Mouse (Mus musculus): ENCODE data around the gene BC049730. TPM values are rescaled to one million over a fixed set of nuclear protein-coding genes. Genes with fewer than 3 reads are reported as not detected.

BC049730 gene
- total RNA-seq, 2 experiments from 2014 or later, result not detected

DNA sequence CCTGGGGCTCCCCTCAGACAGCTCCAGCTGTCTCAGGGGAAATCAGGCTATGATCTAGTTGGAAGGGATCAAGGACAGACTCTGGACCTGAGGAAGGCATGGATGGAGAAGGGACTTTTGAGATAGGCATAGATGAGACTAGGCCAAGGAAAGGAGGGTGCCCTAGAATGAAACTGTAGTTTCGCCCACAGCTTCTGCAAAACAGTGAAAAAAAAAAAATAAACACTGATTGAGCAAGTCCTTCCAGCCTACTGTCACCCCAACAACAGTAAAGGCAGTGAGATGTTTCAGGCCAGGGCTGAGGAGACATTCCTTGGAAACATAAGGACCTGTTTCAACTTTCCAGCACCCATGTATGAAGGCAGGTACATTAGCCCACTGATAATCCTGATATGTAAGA lies 49.5 kb downstream of the BC049730 start:
- DNase-seq (ENCODE audit: extremely low spot score in 1 of 2, low spot score in 2 of 2), result no peak
- intact Hi-C loops (cut with DNase I), result no loop called here

DNA sequence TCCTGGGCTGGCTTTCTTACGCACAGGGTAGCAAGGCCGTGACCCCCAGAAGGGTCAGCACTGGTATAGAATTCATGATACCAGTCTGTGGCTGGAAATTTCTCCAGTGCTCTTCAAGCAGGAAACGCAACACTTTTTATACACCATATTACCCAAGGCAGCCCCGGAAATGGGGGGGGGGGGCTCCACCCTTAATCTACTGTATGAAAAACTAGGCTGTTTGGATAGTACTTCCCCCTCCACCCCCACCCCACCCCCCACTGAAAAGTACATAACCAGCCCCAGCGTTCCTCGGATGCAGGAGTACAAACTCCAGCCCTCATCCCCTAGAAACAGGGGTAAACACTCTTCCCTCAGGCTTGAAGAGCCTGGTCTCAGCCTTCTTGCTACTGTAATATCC lies 51.2 kb downstream of the BC049730 start, which contains the start of gene Cd177:
Gene Cd177, minus strand, starts transcription at position 101 of the 400 bp plus-strand sequence.
- intact Hi-C loops (cut with DNase I), result no loop called here
- DNase-seq (ENCODE audit: extremely low spot score in 1 of 2, low spot score in 2 of 2), result no peak

DNA sequence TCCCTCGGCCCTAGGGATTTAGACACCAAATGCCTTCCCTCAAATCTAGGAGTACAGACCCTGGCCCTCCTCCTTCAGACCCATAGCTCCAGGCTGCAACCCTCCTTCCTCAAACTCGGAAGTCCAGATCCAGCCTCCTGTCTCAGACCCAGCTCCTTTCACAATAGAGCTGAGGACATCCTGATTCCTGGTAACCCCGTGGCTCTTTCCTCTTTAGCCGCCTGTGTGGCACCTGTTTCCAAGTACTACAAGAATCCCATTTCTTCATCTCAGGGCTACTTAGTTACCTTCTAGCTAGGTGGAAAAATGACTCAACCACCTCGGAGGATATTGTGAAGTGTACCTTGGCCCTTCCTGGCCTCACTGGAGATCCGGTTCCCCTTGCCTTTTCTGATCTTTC lies 52.1 kb downstream of the BC049730 start:
- intact Hi-C loops (cut with DNase I), result no loop called here
- DNase-seq (ENCODE audit: extremely low spot score in 1 of 2, low spot score in 2 of 2), result no peak

DNA sequence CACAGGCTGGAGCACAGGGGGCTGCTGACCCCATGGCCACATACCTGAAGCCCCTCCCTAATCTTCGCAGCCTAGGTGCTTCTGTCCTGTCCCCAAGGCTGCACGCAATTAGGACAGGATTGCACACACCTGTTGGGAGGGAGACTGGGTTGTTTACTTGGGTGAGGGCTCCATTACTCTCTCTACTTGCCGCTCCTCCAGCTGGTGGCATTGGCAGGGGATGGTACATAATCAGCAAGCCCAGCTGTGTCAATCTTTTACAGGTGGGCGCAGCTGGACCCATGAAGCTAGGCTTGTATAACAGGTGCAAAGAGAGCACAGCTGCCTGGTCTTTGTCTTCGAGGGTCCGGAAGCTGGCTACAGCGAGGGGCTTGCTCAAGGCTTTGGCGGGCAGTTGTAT lies 53.5 kb downstream of the BC049730 start:
- intact Hi-C loops (cut with DNase I), result no loop called here
- DNase-seq (ENCODE audit: extremely low spot score in 1 of 2, low spot score in 2 of 2), result no peak

Other genes with a start within 250 kb of the BC049730 start
- 1 to 10 TPM in 1 of 2 experiments, under 1 TPM in 1; 0.85 to 1.4 TPM for gene Plaur, start 246.8 kb upstream of the BC049730 start, total RNA-seq (2021)
- 100 to 1,000 TPM; 305 to 320 TPM for gene Cadm4, start 227.2 kb upstream of the BC049730 start, total RNA-seq (2021)
- 10 to 100 TPM; 61.9 to 67.5 TPM for gene Zfp428, start 202.2 kb upstream of the BC049730 start, total RNA-seq (2021)
- not detected for gene AC161166.1, start 196.8 kb upstream of the BC049730 start, total RNA-seq (2021)
- 100 to 1,000 TPM; 105 to 110 TPM for gene Irgq, start 178.6 kb upstream of the BC049730 start, total RNA-seq (2021)
- gene Pinlyp, start 163.1 kb upstream of the BC049730 start, total RNA-seq (2021), result not detected
- gene Xrcc1, start 163.0 kb upstream of the BC049730 start, total RNA-seq (2021), result 10 to 100 TPM; 32.5 to 41.2 TPM
- gene Ethe1, start 121.7 kb upstream of the BC049730 start, total RNA-seq (2021), result 10 to 100 TPM; 11.9 to 13.0 TPM
- gene Zfp575, start 121.6 kb upstream of the BC049730 start, total RNA-seq (2021), result 1 to 10 TPM; 7.7 to 8.3 TPM
- gene Phldb3, start 98.5 kb upstream of the BC049730 start, total RNA-seq (2021), result under 1 TPM; 0.41 to 0.54 TPM
- gene Lypd3, start 72.7 kb upstream of the BC049730 start, total RNA-seq (2021), result under 1 TPM; 0.47 to 0.57 TPM
- not detected for gene Tex101, start 32.6 kb upstream of the BC049730 start, total RNA-seq (2021)
- gene Gm4763, start 17.7 kb downstream of the BC049730 start, total RNA-seq (2021), result not detected
- gene Cd177, start 51.1 kb downstream of the BC049730 start, total RNA-seq (2021), result not detected
- gene Ceacam10, start 68.0 kb downstream of the BC049730 start, total RNA-seq (2021), result under 1 TPM in 1 of 2 experiments, not detected in 1; 0.41 TPM
- 1 to 10 TPM in 1 of 2 experiments, not detected in 1; 3.8 TPM for gene Gm9844, start 153.0 kb downstream of the BC049730 start, total RNA-seq (2021)
- gene Lypd4, start 160.7 kb downstream of the BC049730 start, total RNA-seq (2021), result not detected
- gene Dmrtc2, start 160.8 kb downstream of the BC049730 start, total RNA-seq (2021), result not detected
- gene Rps19, start 175.1 kb downstream of the BC049730 start, total RNA-seq (2021), result 100 to 1,000 TPM; 577 to 615 TPM
- gene Cd79a, start 188.1 kb downstream of the BC049730 start, total RNA-seq (2021), result under 1 TPM; 0.30 TPM
- gene Arhgef1, start 193.7 kb downstream of the BC049730 start, total RNA-seq (2021), result 10 to 100 TPM; 88.1 to 89.2 TPM
- gene Gm4881, start 235.3 kb downstream of the BC049730 start, total RNA-seq (2021), result not detected

Data from left cerebral cortex, postnatal 10 days (tissue).